Mouse (Mus musculus) E14TG2a.4 (cell line): ENCODE data around the gene Dgki.

Experiments
- CTCF ChIP-seq: conservative IDR thresholded peaks from 2 replicates; pipeline ENCODE4 v1.5.1; 2014; ENCODE audit warnings: low read length
- NANOG ChIP-seq: IDR thresholded peaks from 2 replicates; pipeline ENCODE4 v1.6.1; 2014; ENCODE audit warnings: borderline replicate concordance, low read length, mixed read lengths
- POU5F1 ChIP-seq: IDR thresholded peaks from 2 replicates; pipeline ENCODE4 v1.6.1; 2014; ENCODE audit warnings: low read length, borderline replicate concordance

DNA sequence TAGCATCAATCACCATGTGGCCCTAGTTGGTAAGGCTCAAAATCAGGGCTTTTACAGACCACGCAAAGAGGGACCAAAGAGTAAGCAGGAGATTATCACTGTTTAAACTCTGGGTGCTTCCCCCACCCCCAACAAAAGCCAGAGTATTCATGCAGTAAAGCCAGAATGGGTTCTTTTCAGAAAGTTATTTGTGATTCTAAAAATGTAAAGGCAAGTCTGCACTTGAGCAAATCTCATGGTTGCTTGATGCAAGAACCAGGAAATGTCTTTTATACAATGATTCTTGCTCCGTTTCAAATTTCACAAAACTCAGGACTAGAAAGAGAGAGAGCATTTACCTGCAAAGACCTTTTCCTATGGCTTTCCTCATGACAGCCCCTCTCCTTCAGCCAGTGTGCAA, 7.9 kb downstream of the Dgki start:
- TF ChIP-seq CTCF (no peak), POU5F1 (no peak), NANOG (no peak)
